Mouse (Mus musculus): ENCODE results near the gene Cacybp. TPM values are rescaled to one million over a fixed set of nuclear protein-coding genes. Genes with fewer than 3 reads are reported as not detected.
A peak's percentile ranks its signal among the peaks of the same experiment; 100 is the strongest.

The Cacybp gene
- total RNA-seq, 2 experiments from 2014 or later = 85.3 to 87.5 TPM

GRCm38 (mm10) chr1:160211597-160212122, 1.0 kb downstream of the Cacybp start:
- H3K4me3 ChIP-seq = peak overlapping the region; percentile 71
- intact Hi-C loops (cut with DNase I) = loop anchor here (5.0 kb wide), 1 partner anchor 166 kb away; no protein-coding TSS in a partner anchor
- no peak for DNase-seq (ENCODE audit: extremely low spot score in 1 of 2, low spot score in 2 of 2)
- TF ChIP-seq CTCF (IDR thresholded peaks at IDR 0.05) = no peak
- peak overlapping the region; percentile 90; the same call in 1 of the 2 replicates for H3K27ac ChIP-seq

- peak overlapping the region; percentile 71; the same call in 1 of the 2 replicates for H3K4me3 ChIP-seq
- intact Hi-C loops (cut with DNase I) = loop anchor here (1.0 to 5.0 kb wide), 2 partner anchors 13 to 167 kb away; no protein-coding TSS in a partner anchor
- no peak for DNase-seq (ENCODE audit: extremely low spot score in 1 of 2, low spot score in 2 of 2)
Observed at GRCm38 (mm10) chr1:160210566-160210965, 2.1 kb downstream of the Cacybp start.

GRCm38 (mm10) chr1:160209844-160210243, 2.8 kb downstream of the Cacybp start:
- intact Hi-C loops (cut with DNase I) = loop anchor here (1.0 to 5.0 kb wide), 2 partner anchors 13 to 167 kb away; no protein-coding TSS in a partner anchor
- Histone ChIP-seq H3K27ac (no peak overlapping the region), H3K4me3 (no peak overlapping the region)
- no peak for TF ChIP-seq CTCF (IDR thresholded peaks at IDR 0.05)
- no peak for DNase-seq (ENCODE audit: extremely low spot score in 1 of 2, low spot score in 2 of 2)

More at GRCm38 (mm10) chr1:160210566-160210965, 2.1 kb downstream of the Cacybp start:
- no peak for TF ChIP-seq CTCF (IDR thresholded peaks at IDR 0.05)
- no peak overlapping the region for H3K27ac ChIP-seq

GRCm38 (mm10) chr1:160205486-160205885, 7.2 kb downstream of the Cacybp start:
- no peak for TF ChIP-seq CTCF (IDR thresholded peaks at IDR 0.05)
- intact Hi-C loops (cut with DNase I) = no loop called here
- Histone ChIP-seq H3K27ac (no peak overlapping the region), H3K4me3 (no peak overlapping the region)
- DNase-seq (ENCODE audit: extremely low spot score in 1 of 2, low spot score in 2 of 2) = no peak

- intact Hi-C loops (cut with DNase I) = loop anchor here (1.0 kb wide), 1 partner anchor 18 kb away; no protein-coding TSS in a partner anchor
- no peak for TF ChIP-seq CTCF (IDR thresholded peaks at IDR 0.05)
- peak overlapping the region; percentile 93 for H3K4me3 ChIP-seq
- DNase-seq (ENCODE audit: extremely low spot score in 1 of 2, low spot score in 2 of 2) = no peak
- H3K27ac ChIP-seq = peak overlapping the region; percentile 93
Observed at GRCm38 (mm10) chr1:160195337-160195663, 17.4 kb downstream of the Cacybp start.

GRCm38 (mm10) chr1:160194529-160195336, 17.9 kb downstream of the Cacybp start, which contains the start of gene Mrps14:
Gene Mrps14, plus strand, starts transcription at chr1:160195215.
- Histone ChIP-seq H3K4me3 (peak within 1 kb of the TSS; percentile 93), H3K27ac (peak within 1 kb of the TSS; percentile 93)
- TF ChIP-seq CTCF (IDR thresholded peaks at IDR 0.05) = peak; percentile 86
- intact Hi-C loops (cut with DNase I) = loop anchor here (1.0 kb wide), 1 partner anchor 19 kb away; no protein-coding TSS in a partner anchor
- DNase-seq (ENCODE audit: extremely low spot score in 1 of 2, low spot score in 2 of 2) = peak; percentile 97

GRCm38 (mm10) chr1:160184506-160184905, 28.2 kb downstream of the Cacybp start:
- Histone ChIP-seq H3K4me3 (no peak overlapping the region), H3K27ac (no peak overlapping the region)
- TF ChIP-seq CTCF (IDR thresholded peaks at IDR 0.05) = peak; percentile 71
- intact Hi-C loops (cut with DNase I) = loop anchor here (1.0 to 10.0 kb wide), 6 partner anchors 85 to 1470 kb away; partner anchors contain the start of gene Tnr
- DNase-seq (ENCODE audit: extremely low spot score in 1 of 2, low spot score in 2 of 2) = peak; percentile 50 to 51

- intact Hi-C loops (cut with DNase I) = loop anchor here (5.0 to 10.0 kb wide), 4 partner anchors 269 to 1466 kb away; partner anchors contain the start of gene Tnr
- Histone ChIP-seq H3K4me3 (no peak overlapping the region), H3K27ac (no peak overlapping the region)
- no peak for TF ChIP-seq CTCF (IDR thresholded peaks at IDR 0.05)
- DNase-seq (ENCODE audit: extremely low spot score in 1 of 2, low spot score in 2 of 2) = no peak
Observed at GRCm38 (mm10) chr1:160181216-160181615, 31.5 kb downstream of the Cacybp start.

GRCm38 (mm10) chr1:160176903-160177302, 35.8 kb downstream of the Cacybp start:
- intact Hi-C loops (cut with DNase I) = no loop called here
- H3K4me3 ChIP-seq = no peak overlapping the region
- no peak for TF ChIP-seq CTCF (IDR thresholded peaks at IDR 0.05)
- H3K27ac ChIP-seq = no peak overlapping the region
- no peak for DNase-seq (ENCODE audit: extremely low spot score in 1 of 2, low spot score in 2 of 2)

- DNase-seq (ENCODE audit: extremely low spot score in 1 of 2, low spot score in 2 of 2) = no peak
- Histone ChIP-seq H3K4me3 (no peak overlapping the region), H3K27ac (no peak overlapping the region)
- TF ChIP-seq CTCF (IDR thresholded peaks at IDR 0.05) = no peak
- intact Hi-C loops (cut with DNase I) = no loop called here
Observed at GRCm38 (mm10) chr1:160166600-160166999, 46.1 kb downstream of the Cacybp start.

- TF ChIP-seq CTCF (IDR thresholded peaks at IDR 0.05) = no peak
- no peak overlapping the region for H3K4me3 ChIP-seq
- intact Hi-C loops (cut with DNase I) = no loop called here
- no peak for DNase-seq (ENCODE audit: extremely low spot score in 1 of 2, low spot score in 2 of 2)
- H3K27ac ChIP-seq = no peak overlapping the region
Observed at GRCm38 (mm10) chr1:160158190-160158589, 54.5 kb downstream of the Cacybp start.

GRCm38 (mm10) chr1:160153480-160153879, 59.2 kb downstream of the Cacybp start, which contains the start of gene Tnn:
Gene Tnn, minus strand, starts transcription at chr1:160153580.
- DNase-seq (ENCODE audit: extremely low spot score in 1 of 2, low spot score in 2 of 2) = no peak
- intact Hi-C loops (cut with DNase I) = no loop called here
- no peak for TF ChIP-seq CTCF (IDR thresholded peaks at IDR 0.05)
- no peak within 1 kb of the TSS for H3K27ac ChIP-seq
- no peak within 1 kb of the TSS for H3K4me3 ChIP-seq

Other genes with a start within 250 kb of the Cacybp start
- 1 to 10 TPM; 1.1 to 2.8 TPM for gene 4930523C07Rik, start 168.5 kb downstream of the Cacybp start, total RNA-seq (2021)
- under 1 TPM; 0.37 to 0.48 TPM for gene Tnn, start 59.3 kb downstream of the Cacybp start, total RNA-seq (2021)
- gene Mrps14, start 17.7 kb downstream of the Cacybp start, total RNA-seq (2021) = 10 to 100 TPM; 62.4 to 78.7 TPM

Measured in left cerebral cortex, adult 2 months (tissue).